Mouse (Mus musculus): Measurements from ENCODE around the gene Zfp14. TPM values are rescaled to one million over a fixed set of nuclear protein-coding genes. Genes with fewer than 3 reads are reported as not detected.

The Zfp14 gene
- total and polyA plus RNA-seq, 3 experiments: 0.34 to 0.54 (median 0.34) TPM

GRCm38 (mm10) chr7:30086524-30086923, 35.3 kb upstream of the Zfp14 start:
- in situ Hi-C loops (cut with MboI; ENCODE audit: low pct_ligation_motif_present, low pct_unique_long_range_greater_than_20kb, low sequenced_read_pairs): no loop called here
- peaks cover 9% of the 10 kb centered on the region; the same call in 1 of the 2 replicates for H3K79me2 ChIP-seq (replicated peaks; ENCODE audit: control insufficient read depth, extremely low read depth, insufficient read depth, poor library complexity, severe bottlenecking)
- no peak overlapping the region for H3K4me2 ChIP-seq (ENCODE audit: insufficient read depth, low read depth, poor library complexity, severe bottlenecking)
- H3K9me3 ChIP-seq (replicated peaks; ENCODE audit: low read length): peaks cover 2% of the 10 kb centered on the region
- no peak for TF ChIP-seq JUND (conservative IDR thresholded peaks at IDR 0.05; ENCODE audit: low read depth, low read length)
- no peak for TF ChIP-seq ZKSCAN1 (IDR thresholded peaks at IDR 0.05; ENCODE audit: borderline replicate concordance, low read depth, low read length)
- TF ChIP-seq CTCF (conservative IDR thresholded peaks at IDR 0.05 in 1 of 2, IDR thresholded peaks at IDR 0.05 in 1 of 2; ENCODE audit: low read depth in 2 of 2, low read length in 2 of 2): no peak
- TF ChIP-seq USF1 (IDR thresholded peaks at IDR 0.05; ENCODE audit: low read depth, low read length): no peak
- no peak for TF ChIP-seq ELF1 (IDR thresholded peaks at IDR 0.05; ENCODE audit: low read depth, low read length)
- TF ChIP-seq ZC3H11A (IDR thresholded peaks at IDR 0.05; ENCODE audit: low read depth, low read length): no peak
- TF ChIP-seq ETS1 (conservative IDR thresholded peaks at IDR 0.05; ENCODE audit: low read depth, low read length): no peak
- TF ChIP-seq IRF4 (IDR thresholded peaks at IDR 0.05; ENCODE audit: low read depth, low read length): no peak
- TF ChIP-seq PAX5 (IDR thresholded peaks at IDR 0.05; ENCODE audit: low read length): no peak
- TF ChIP-seq RAD21 (IDR thresholded peaks at IDR 0.05; ENCODE audit: low read depth, low read length): no peak
- dilution Hi-C loops (cut with MboI; ENCODE audit: extremely low pct_ligation_motif_present, extremely low pct_unique_long_range_greater_than_20kb, low sequenced_read_pairs): no loop called here
- no peak overlapping the region for H3K4me3 ChIP-seq (replicated peaks in 1 of 3; ENCODE audit: low read depth in 2 of 3, low read length in 2 of 3, poor library complexity in 1 of 3)
- H3K27ac ChIP-seq (ENCODE audit: insufficient read depth, low read depth): no peak overlapping the region
- peaks cover 16 to 51% of the 10 kb centered on the region in 2 experiments for H3K36me3 ChIP-seq (replicated peaks in 1 of 2; ENCODE audit: control insufficient read depth in 1 of 2, insufficient read depth in 1 of 2, low read length in 1 of 2)
- peaks cover 6 to 15% of the 10 kb centered on the region in 2 experiments; a peak in 3 of 4 replicates for H3K4me1 ChIP-seq (ENCODE audit: control insufficient read depth in 1 of 2, insufficient read depth in 2 of 2)
- no peaks in the 10 kb centered on the region for H3K27me3 ChIP-seq (replicated peaks)
- no peak for DNase-seq (ENCODE audit: extremely low read depth)
- no peak overlapping the region for H3K9ac ChIP-seq (ENCODE audit: insufficient read depth, low read depth)

GRCm38 (mm10) chr7:30072146-30073028, 21.2 kb upstream of the Zfp14 start, which contains the start of gene Zfp82:
Gene Zfp82 (minus strand): TSS chr7:30072900.
- Histone ChIP-seq H3K4me2 (ENCODE audit: insufficient read depth, low read depth, poor library complexity, severe bottlenecking) (peak within 1 kb of the TSS; percentile 63), H3K4me1 (ENCODE audit: control insufficient read depth in 1 of 2, insufficient read depth in 2 of 2) (peaks cover 0 to 6% of the 10 kb centered on the region in 2 experiments; a peak in 1 of 4 replicates), H3K36me3 (replicated peaks in 1 of 2; ENCODE audit: control insufficient read depth in 1 of 2, insufficient read depth in 1 of 2, low read length in 1 of 2) (peaks cover 8 to 54% of the 10 kb centered on the region in 2 experiments), H3K79me2 (replicated peaks; ENCODE audit: control insufficient read depth, extremely low read depth, insufficient read depth, poor library complexity, severe bottlenecking) (no peaks in the 10 kb centered on the region), H3K27ac (ENCODE audit: insufficient read depth, low read depth) (peak within 1 kb of the TSS; percentile 48), H3K27me3 (replicated peaks) (no peaks in the 10 kb centered on the region), H3K4me3 (replicated peaks in 1 of 3; ENCODE audit: low read depth in 2 of 3, low read length in 2 of 3, poor library complexity in 1 of 3) (peak within 1 kb of the TSS; percentile 73 to 97 (median 89)), H3K9ac (ENCODE audit: insufficient read depth, low read depth) (peak within 1 kb of the TSS; percentile 37), H3K9me3 (replicated peaks; ENCODE audit: low read length) (no peaks in the 10 kb centered on the region)
- dilution Hi-C loops (cut with MboI; ENCODE audit: extremely low pct_ligation_motif_present, extremely low pct_unique_long_range_greater_than_20kb, low sequenced_read_pairs) (no loop called here), in situ Hi-C loops (cut with MboI; ENCODE audit: low pct_ligation_motif_present, low pct_unique_long_range_greater_than_20kb, low sequenced_read_pairs) (no loop called here)
- peak; percentile 90 for DNase-seq (ENCODE audit: extremely low read depth)
- TF ChIP-seq JUN (IDR thresholded peaks at IDR 0.05; ENCODE audit: insufficient read depth, low read depth, low read length): no peak
- peak; percentile 100 for TF ChIP-seq NRF1 (IDR thresholded peaks at IDR 0.05; ENCODE audit: low read depth, low read length)
- TF ChIP-seq POLR2A (IDR thresholded peaks at IDR 0.05; ENCODE audit: low read depth, low read length): peak; percentile 85
- peak; percentile 94 for TF ChIP-seq NELFE (IDR thresholded peaks at IDR 0.05; ENCODE audit: low read depth, low read length)
- peak; percentile 58; the same call in 1 of the 2 replicates for TF ChIP-seq ELF1 (IDR thresholded peaks at IDR 0.05; ENCODE audit: low read depth, low read length)
- TF ChIP-seq SIN3A (IDR thresholded peaks at IDR 0.05; ENCODE audit: low read length): no peak; the same call in 1 of the 2 replicates
- TF ChIP-seq BHLHE40 (IDR thresholded peaks at IDR 0.05; ENCODE audit: low read depth, low read length): peak; percentile 60
- peak; percentile 69; the same call in 1 of the 2 replicates for TF ChIP-seq TCF12 (IDR thresholded peaks at IDR 0.05; ENCODE audit: low read depth, low read length)
- peak; percentile 80 for TF ChIP-seq MXI1 (IDR thresholded peaks at IDR 0.05; ENCODE audit: low read depth, low read length)
- TF ChIP-seq IRF4 (IDR thresholded peaks at IDR 0.05; ENCODE audit: low read depth, low read length): 0 out of 2 replicates have a peak, but pooled peaks have one; percentile 25
- TF ChIP-seq MAZ (IDR thresholded peaks at IDR 0.05; ENCODE audit: low read depth, low read length): peak; percentile 72
- peak; percentile 73 for TF ChIP-seq ZMIZ1 (IDR thresholded peaks at IDR 0.05; ENCODE audit: low read depth, low read length)
- peak; percentile 66 for TF ChIP-seq HCFC1 (IDR thresholded peaks at IDR 0.05; ENCODE audit: low read depth, low read length)
- TF ChIP-seq POLR2AphosphoS2 (IDR thresholded peaks at IDR 0.05; ENCODE audit: low read depth, low read length): peak; percentile 58
- no peak for TF ChIP-seq ZC3H11A (IDR thresholded peaks at IDR 0.05; ENCODE audit: low read depth, low read length)
- 0 out of 2 replicates have a peak, but pooled peaks have one; percentile 9 for TF ChIP-seq MEF2A (IDR thresholded peaks at IDR 0.05; ENCODE audit: borderline replicate concordance, low read depth, low read length)
- TF ChIP-seq CTCF (conservative IDR thresholded peaks at IDR 0.05 in 1 of 2, IDR thresholded peaks at IDR 0.05 in 1 of 2; ENCODE audit: low read depth in 2 of 2, low read length in 2 of 2): no peak
- peak; percentile 71 for TF ChIP-seq TBP (conservative IDR thresholded peaks at IDR 0.05; ENCODE audit: low read depth, low read length)
- peak; percentile 86 for TF ChIP-seq MAX (IDR thresholded peaks at IDR 0.05; ENCODE audit: low read length)

All from CH12.LX (cell line).